Mouse (Mus musculus) urinary bladder, postnatal 25 days (tissue): ENCODE measurements around the gene G430095P16Rik.

Experiments used
- DNase-seq: peaks from one replicate; pipeline ENCODE4 v3.0.0; 2022; ENCODE audit warnings: low spot score

Gene G430095P16Rik

DNA sequence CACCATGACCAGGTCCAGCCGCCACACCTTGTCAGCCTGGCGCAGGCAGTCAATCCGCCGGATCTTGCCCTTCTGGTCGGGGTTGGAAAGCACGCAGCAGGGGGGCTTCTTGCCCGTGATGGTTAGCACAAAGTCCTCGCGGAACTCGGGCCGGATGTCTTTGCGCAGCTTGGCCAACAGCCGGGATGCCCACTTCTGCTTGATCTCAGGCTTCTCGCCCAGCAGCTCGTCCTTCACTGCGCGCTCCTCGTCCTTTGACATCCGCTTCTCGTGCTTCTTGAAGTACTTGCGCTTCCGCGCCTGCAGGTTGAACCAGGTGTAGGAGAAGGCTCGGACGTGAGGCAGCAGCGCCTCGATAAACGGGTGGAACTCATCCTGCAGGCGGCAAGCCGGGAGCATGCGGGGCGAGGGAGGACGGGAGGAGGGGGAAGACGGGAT lies 49.2 kb downstream of the G430095P16Rik start:
- no peak for DNase-seq

GRCm38 (mm10) chr8:84772628-84773027 lies 49.8 kb downstream of the G430095P16Rik start:
- DNase-seq = no peak

- no peak for DNase-seq
Measured at GRCm38 (mm10) chr8:84773304-84773703, 50.5 kb downstream of the G430095P16Rik start.

- DNase-seq = peak; percentile 60
Measured at GRCm38 (mm10) chr8:84773833-84774232, 51.0 kb downstream of the G430095P16Rik start.

GRCm38 (mm10) chr8:84774473-84774911 lies 51.7 kb downstream of the G430095P16Rik start:
- DNase-seq = no peak

- no peak for DNase-seq
Measured at GRCm38 (mm10) chr8:84775105-84775591, 52.3 kb downstream of the G430095P16Rik start.

GRCm38 (mm10) chr8:84775621-84776113 lies 52.9 kb downstream of the G430095P16Rik start:
- no peak for DNase-seq
